ENCODE assay signal across 16 mouse cellular contexts in the genomic region with DNA sequence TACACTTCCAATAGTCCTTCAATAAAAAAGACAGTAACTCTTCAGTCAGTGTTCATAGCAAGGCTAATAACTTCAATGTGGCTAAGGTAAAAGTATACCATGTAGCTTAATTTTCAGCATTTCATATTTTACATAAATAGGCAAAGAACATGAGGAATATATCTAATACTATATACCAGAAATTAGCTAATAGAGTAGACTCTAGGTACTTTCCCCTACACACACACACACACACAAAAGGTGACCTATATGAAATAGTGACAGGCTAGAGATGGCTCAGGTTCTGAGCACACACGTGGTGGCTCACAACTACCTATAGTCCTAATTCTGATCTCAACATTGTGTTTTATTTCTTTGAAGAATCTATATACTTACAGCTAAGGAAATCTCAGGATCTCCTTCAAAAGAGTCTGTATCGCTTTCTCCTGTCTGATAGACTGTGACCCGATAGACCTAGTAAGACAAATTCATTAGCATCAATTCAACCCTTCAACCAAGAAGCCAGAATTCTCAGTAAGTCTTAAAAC.
DNase-seq lines count a peak whose midpoint lies in the region.
"Had no signal": no experiment of that assay in that cellular context is flagged by ENCODE, and none has a peak within 500 bp of the region (broad histone marks: within the 10 kb centered on the region; RNA-seq: fewer than 3 reads in every experiment).

No protein-coding gene starts in this region.

- DNase-seq in 3T3-L1 (ENCODE audit: low read depth, low spot score) (peak; percentile 92), adipocyte (ENCODE audit: low spot score) (peak; percentile 95)
- DNase-seq in testis, postnatal 14 days (ENCODE audit: low spot score): no peak
- no peak for DNase-seq in kidney, adult 9 months
- DNase-seq: adrenal gland, adult 2 months; adrenal gland, adult 8-10 months; adrenal gland, postnatal 10 days; adrenal gland, postnatal 14 days; adrenal gland, postnatal 25 days; adrenal gland, postnatal 36 days; B cell, adult 2 months; cerebellum, adult 11 months; cerebellum, adult 11-12 months; cerebellum, adult 18-20 months; cerebellum, adult 2 months; cerebellum, adult 8-10 months had no signal

Comparison
In these comparisons a context has a peak if more than half of its experiments do, and no peak if none do; other contexts are left out.
1. DNase-seq: peak in 3T3-L1 (single experiment) and adipocyte (single experiment); none in testis, postnatal 14 days (single experiment) and kidney, adult 9 months (single experiment).